Mouse (Mus musculus) embryo, embryonic 9.5 days (tissue): ENCODE measurements around the gene Arhgap15.
A peak's percentile ranks its signal among the peaks of the same experiment; 100 is the strongest.

ENCODE experiments used
- DNase-seq: peaks from one replicate; pipeline ENCODE4 v3.0.0-alpha.2; 2017; ENCODE audit errors: extremely low spot score

Arhgap15 gene

DNA sequence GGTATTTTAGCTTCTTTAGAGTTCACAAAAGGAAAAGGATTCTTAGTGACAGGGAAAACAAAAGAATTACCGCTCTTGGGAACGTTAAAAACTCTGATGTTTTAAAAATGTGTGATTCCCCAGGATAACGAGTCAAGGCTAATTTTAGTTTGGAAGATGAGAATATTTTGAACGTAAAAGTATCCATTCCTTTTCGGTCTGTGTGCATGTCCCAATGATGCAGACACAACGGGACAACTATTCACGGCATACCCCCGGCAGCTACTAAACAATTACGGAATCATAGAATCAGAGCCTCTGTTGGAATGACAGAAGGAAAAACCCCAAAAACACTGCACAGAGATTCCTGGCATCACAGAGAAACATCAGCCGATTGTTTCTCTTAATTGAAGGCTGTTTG is 281.2 kb downstream of the Arhgap15 start:
- no peak for DNase-seq

DNA sequence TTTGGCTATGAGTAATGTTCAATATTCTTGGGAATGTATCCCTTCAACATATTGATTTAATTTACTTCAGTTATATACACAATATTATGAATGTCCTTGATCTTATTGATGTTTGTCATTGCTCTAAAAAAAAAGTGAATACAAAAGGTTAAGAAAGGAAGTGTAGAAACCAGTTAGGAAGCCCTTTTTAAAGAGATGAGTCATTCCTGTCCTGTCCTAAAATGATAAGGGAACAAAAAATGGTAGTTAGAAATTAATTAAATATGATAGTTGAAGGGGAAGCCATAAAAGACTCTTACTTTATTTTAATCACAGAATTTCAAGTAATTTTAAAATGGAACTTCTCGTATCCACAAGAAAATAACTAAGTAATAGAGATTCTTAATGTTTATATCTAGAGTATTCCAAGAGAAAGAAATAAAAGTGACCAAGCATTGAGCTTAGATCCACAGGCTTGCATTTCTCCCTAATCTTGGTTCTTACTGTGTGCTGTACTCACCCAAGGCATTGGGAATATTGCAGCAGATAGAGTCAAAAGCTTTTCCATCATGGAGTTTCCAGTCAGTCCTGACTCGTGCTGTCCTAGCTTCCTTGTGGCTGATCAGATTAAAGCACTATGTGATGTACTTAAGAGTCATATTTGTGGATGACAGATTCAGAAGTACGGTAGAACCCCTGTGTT is 291.0 kb downstream of the Arhgap15 start:
- no peak for DNase-seq

DNA sequence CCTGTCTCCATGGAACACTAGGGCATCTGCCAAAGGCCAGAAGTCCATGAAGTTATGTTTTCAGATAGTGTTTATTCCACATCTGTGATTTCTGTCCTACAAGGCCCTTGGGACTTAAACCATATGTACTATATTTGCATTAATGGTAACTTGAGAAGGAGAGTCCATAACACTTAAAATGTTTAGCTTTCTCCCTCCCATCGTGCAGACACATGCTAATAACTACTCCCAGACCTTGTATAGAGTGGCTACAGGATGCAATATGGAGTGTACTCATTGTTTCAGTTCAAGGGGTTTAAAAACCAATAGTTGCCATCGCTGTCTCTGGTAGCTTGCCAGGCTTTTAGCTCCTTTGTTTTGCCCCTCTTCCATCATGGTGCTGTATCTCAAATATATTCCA is 295.5 kb downstream of the Arhgap15 start:
- DNase-seq, result no peak

DNA sequence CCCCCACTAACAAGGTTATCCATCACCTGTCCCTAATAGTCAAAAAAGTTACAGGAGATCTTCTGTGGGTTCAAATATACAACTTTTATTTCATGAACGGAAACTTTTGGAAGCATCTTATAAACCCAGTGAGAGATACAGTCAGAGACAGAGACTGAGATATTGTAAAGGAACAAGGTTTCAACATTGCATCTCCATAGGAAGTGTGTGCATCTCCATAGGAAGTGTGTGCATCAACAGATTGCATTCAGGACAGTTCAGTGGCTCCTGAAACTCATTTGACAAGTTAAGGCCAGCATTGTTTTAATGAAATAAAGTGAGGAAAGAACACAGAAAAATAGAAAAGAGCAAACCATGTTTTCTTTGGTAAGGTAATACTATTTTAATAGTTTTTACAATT is 296.0 kb downstream of the Arhgap15 start:
- no peak for DNase-seq

DNA sequence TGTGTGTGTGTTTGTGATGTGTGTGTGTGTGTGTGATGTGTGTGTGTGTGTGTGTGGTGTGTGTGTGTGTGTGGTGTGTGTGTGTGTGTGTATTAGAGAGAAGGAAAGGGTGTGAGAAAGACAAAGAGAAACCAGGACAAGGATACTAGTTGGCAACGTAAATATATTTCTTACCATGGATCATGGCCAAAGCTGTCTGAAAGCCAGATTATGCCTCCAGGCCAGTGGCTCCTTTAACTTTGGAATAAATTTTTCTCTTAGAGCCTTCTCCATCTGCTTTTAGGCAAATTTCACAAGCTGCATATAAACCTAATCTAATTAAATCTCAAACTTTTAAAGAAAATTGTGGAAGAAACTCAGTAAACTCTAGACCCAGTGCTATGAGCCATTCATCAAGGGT is 296.6 kb downstream of the Arhgap15 start:
- no peak for DNase-seq

DNA sequence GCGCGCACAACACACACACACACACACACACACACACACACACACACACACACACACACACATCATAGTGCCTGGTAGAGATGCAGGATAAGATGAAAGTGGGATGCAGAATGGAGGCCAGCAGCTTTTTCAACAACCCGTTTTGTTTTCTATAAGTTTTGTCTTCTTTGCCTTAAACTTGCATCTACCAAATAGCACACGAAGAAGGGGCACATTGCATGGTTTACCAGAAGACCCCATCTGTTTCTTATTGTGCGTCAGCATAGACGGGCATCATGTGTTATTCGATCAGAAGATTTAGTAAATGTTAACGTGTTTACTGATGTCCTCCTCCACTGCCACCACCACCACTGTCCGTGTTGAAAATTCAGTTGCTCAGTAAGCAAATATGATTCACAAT is 311.7 kb downstream of the Arhgap15 start:
- DNase-seq, result no peak

DNA sequence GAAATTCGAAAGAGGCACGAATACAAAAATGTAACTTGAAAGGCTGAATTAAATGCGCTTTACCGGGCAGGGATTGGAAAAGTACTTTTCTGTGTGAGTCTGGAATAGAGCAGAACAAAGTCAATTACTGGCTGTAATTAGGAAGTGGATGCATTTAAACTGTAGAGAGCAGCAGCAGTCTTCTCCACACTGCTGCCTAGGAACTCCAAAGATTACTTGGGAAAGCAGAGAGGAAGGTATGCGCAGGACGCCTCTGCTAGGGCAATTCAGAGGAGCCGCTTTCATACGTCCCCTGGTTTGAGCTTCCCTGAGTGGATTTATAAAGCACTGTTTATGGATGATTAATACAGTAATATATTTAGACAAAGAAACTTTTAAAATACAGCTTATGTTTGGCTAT is 312.1 kb downstream of the Arhgap15 start:
- DNase-seq, result no peak

DNA sequence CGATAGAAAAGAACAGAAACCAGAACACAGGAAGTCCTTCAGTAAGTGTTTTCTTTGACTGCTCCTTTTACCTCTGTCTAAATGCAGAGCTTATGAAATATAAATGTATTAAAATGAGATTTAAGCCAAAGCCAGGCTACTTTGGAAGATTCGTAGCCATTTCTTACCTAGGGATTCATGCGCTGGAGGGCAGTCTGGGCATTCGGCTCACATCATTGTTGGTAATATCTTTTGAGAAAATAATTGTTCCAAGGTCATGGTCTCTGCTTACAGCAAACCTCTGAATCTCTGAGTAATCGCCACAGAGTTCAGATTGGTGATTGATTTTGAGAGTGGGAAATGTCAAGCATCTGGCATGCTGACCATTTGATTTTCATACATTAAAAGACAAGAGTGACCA is 316.4 kb downstream of the Arhgap15 start:
- no peak for DNase-seq

DNA sequence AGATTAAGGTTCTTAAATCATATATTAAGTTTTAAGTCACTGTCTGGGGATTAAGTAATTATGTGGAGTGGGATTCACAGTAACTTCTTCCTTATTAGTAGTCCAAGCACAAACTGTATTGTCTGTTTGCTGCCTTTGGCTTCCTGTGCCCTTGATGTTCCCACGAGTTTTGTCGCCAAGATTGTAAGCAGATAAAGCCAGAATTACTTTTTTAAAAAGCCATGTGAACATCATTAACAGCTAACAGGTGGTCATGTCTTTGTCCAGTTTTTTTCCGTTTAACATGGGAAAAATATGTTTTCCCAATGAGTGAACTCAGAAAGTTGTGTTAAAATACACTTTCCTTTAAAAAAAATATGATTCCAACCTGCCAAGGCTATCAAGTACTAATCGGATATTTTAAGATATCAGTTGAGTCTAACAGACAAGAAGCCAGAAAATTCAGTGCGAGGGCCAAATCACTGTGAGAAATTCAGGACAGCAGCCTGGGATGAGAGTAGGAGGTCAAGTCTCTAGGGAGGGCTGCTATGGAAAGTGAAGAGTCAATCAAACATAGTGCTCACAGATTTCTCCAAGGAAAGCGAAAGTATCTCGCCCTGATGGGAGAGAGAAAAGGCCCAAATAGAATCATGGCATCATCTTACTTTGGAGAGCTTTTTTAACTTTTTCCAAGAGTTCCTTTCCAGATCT is 319.7 kb downstream of the Arhgap15 start:
- no peak for DNase-seq

DNA sequence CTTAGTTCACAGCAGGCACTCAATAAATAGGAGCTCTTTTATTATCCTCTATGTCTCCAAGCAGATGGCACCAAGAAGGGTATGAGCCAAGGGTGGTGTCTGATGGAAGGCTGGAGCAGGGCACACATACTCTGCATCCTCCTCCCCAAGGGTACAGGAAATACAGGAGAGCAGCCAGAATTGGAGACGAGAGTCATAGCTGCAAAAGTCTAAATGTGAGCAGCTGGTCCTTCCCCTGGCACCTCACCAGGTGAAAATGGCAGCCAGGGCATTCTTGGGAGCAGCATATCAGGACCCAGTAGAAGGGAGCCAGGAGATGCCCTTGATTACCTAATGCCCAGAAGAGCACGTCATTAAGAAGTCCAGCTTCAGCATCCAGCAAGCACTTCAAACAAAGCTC is 320.3 kb downstream of the Arhgap15 start:
- DNase-seq, result no peak

DNA sequence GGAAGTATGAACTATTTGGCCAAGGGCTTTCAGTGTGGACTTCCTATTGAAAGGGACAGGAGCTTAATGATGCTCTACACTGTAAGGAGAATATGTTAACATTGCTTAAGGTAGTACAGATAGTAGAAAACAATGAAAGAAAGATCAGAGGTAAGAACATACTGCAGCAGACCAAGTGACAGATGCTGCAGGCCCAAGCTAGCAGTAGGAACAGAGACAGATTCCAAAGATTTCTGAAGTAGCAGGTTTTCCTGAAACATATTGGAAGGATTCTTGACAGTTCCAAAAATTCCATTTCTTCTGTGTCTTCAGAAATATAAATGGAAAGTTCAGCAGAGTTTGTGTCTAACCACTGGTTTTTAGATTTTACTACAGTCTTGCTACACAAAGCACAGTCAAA is 327.9 kb downstream of the Arhgap15 start:
- DNase-seq, result no peak

DNA sequence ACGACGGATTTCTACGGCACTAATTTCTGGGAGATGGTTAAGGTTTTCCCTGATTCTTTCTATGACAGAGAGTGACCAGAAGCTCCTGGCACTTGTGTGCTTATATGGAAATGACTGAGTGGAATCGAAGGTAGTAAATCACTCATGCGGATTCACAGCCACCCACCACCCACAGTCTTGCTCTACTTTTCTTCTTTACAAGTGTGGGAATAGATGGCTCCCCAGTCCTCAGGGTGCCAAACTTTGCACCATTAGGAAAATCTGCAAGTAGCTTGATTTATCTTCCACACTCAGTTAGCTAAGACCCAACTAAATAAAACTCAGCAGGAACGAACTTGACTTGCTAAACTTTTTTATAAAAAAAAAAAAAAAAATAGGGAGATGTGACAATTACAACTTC is 331.9 kb downstream of the Arhgap15 start:
- no peak for DNase-seq

DNA sequence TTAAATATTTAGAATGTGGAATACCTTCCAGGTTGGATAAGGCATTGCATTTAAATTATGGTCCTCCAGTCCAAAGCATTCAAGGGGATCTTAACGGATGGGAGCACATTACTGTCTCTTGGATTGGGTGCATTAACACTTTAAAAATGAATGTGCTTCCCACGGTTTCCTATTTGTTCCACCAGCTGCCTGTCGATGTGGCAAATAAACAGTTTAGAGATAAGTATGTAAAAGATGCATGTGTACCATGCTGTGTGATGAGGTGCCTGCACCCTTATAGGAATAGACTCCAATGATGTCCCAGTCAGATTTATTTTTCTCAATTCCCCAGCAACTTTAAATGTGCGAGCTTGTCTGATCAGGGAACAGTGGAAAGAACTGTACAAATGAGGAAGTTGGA is 332.6 kb downstream of the Arhgap15 start:
- no peak for DNase-seq

DNA sequence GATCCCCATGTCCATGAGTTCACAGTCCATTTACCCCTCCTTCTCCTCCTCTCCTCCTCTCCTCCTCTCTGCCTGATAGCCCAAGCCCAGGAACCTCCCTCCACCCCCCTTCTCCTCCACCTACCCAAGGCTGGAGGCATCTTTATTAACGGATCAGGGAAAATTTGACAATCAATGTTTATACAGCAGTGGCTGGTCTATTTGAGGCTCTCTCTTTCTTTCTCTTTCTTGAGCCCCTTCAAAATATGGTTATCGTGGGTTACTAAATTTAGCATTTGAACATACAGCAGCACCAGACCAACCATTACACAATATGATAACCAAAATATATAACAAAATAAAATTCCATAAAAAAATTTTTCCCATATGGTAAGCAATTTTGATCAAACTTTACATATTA is 335.8 kb downstream of the Arhgap15 start:
- DNase-seq, result no peak

DNA sequence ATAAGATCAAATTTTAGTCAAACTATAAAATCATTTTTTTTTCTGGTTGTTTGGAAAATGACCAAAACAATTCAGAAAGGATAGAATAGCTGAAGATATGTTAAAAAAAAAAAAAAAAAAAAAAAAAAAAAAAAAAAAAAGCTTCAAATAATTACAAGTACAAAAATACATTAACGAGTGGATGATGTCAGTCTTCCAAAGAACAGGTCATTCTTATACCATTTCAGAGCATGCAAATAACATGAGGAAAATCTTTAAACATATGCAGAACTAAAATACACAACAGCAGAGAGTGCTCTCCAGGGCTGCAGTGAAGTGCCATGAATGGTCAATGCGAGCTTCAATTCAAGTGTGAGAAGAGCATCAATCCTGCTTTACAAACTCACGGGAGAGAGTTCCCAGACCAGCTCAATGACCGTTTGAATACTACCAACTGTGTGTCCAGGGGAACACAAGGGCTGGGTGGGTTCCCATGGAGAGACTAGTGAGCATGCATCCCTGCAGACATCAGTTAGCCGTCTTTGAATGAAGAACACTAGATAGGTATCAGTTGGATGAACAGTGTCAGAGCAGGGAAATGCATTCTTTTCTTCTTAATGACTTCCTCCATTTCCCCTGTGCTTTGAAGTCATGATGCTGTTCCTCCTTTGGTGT is 337.9 kb downstream of the Arhgap15 start:
- DNase-seq, result no peak

DNA sequence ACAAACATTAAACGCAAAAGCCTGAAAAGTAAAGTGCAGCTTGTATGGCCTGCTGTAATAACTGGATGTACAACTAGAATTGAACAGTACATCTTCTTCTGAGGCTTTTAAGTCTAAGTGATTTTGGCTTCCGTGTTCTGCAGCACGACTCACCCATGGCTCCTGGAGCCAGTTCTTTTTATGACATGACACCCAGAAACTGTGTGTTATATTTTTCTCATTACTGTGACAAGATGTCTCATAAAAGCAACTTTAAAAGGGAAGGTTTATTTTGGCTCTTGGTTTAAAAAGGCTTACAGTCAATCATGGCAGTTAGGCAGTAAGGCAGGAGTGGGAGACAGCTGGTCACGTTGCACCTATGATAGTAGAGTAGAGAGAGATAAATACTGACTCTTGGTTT is 349.9 kb downstream of the Arhgap15 start:
- DNase-seq, result no peak

DNA sequence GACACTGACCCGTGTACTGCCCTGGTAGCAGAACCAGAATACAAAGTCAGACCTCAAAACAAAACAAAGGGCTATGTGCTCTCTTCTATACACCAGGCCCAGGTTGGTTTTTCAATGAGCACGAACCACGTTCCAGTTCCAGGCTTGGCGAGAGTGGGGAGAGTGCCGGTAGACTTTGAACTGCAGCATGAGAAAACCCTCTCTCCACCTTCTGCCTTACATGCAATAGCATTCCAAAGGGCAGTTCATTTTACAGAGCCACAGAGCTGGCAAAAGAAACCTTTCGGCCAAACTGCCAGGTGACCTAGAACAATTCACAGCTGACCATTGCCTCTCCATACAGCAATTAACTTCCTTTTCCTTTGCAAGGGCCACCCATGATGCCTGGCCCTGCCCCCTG is 353.7 kb downstream of the Arhgap15 start:
- no peak for DNase-seq

DNA sequence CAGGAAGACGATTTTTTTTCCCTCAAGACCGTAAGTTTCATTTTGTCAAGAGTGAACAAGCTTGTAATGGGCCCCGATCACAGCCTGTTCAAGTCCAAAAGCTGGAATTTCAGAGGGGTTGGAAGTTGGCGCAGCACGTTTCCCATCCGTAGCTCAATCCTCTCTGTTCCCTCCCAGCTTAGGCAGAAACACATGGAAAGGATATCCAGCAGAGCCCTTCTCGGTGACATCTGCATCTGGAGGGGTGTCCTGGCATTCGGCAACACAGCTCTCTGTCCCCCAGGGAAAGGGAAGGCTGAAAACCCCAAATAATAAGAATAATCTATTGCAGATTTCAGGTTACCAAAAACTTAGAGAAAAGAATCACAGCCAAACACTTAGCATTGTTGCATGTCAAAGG is 354.7 kb downstream of the Arhgap15 start:
- DNase-seq, result no peak

DNA sequence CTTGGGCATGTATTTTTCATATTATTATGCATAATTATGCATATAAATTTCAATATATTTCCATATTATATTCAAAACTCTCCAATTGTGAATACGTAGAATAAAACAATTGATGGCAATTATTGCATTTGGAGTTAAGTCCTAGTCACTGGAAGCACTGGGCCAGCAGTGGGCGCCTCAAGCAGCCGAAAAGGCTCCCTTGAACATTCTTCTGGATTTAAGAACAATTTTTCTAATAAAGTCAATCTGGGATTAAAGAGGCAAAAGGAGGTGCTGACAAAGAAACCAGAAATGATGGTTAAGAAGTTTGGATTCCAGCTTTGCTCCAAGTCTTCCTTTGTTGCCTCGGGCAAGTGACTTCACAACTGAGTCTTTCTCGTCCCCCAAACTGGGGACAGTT is 355.1 kb downstream of the Arhgap15 start:
- no peak for DNase-seq

DNA sequence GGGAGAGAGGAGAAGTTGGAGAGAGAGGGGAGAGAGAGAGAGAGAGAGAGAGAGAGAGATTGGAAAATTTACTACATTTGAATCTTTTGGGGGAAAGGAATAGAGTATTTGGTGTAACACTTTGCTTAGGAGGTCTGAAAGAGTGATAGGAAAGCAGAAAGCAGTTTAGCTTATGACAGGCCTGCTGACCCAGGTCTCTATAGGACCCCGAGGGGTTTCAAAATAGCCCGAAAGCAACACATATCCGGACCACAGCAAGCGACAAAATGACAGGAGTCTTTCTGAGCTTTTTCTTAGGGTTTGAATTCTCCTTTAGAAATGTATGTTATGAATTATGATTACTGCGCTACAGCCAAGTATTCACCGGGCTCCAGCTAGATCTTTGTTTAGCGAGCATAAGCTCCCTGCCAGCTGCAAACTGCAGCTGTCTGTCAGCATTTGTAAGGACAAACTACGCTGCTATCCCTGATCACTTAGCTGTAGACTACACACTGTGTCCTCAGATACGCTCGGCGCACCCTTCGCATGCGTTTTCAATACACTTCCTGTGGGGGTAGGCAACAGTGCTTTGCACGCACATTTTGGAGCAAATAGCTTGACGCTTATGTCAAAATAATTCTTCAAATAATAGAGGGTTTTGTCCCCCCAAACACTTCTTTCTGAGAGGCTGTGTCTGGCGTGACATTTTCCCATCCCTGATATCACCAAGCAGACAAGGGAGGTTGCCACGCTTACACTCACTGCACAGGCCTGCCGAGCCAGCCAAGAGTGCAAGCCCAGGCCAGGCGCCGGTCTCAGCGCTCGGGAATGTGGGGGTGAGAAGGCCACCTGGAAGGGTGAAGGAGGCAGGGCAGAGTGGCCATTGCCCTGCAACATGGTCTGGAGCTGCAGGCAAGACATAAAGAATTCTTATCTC is 355.9 kb downstream of the Arhgap15 start:
- peak; percentile 43 for DNase-seq

DNA sequence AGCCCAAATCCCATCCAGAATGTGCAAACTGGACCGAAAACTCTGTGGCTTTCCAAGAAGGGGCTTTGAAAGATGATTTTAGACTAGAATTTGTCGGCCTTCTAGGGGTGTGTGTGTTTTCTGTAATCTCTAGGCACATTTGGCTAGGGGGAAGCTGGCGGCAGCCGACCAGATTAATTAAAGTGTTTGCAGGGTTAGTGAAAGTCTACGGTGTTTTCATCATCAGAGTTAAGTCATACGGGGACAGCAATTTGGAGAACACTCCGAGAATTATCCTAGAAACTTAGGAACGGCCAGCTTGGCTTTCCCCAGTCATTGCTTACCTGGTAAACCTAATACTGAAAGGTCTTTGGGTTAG is 356.6 kb downstream of the Arhgap15 start:
- no peak for DNase-seq

DNA sequence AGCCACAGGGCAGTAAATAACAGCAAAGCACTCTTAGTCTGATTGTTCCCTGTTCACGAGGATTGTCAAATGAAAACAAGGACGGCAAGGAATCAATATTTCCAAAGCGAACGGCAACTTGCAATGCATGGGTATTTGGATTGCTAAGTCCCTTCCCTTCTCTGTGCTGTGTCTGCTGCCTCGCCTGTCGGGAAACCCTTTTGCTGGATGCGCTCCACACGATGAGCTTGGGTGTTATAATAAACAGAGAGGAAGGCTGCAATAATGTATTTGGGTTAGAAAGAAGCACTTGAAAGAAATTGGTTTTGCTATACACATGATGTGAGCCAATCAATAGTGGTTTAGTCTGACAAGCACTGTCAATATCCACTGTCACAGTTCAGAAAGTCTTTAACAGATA is 357.7 kb downstream of the Arhgap15 start:
- no peak for DNase-seq
